Mouse (Mus musculus): Measurements from ENCODE around the gene Zfp13. TPM values are rescaled to one million over a fixed set of nuclear protein-coding genes. Genes with fewer than 3 reads are reported as not detected.

The Zfp13 gene
- polyA plus RNA-seq, 1 experiment from 2014 or later: 30.4 TPM

- Histone ChIP-seq H3K36me3 (replicated peaks) (no peaks in the 10 kb centered on the region), H3K9ac (peak overlapping the region; percentile 43), H3K27me3 (replicated peaks) (peaks cover 7% of the 10 kb centered on the region), H3K4me2 (peak overlapping the region; percentile 52), H3K27ac (peak overlapping the region; percentile 54; the same call in 1 of the 2 replicates), H3K4me1 (peaks cover 7% of the 10 kb centered on the region), H3K4me3 (peak overlapping the region; percentile 62), H3K9me3 (no peaks in the 10 kb centered on the region)
- under 1% methylated on average over 20 of the region's 20 CpGs for WGBS
- peak; percentile 31 for ATAC-seq (replicated peaks)
These were observed 53.0 kb downstream of the Zfp13 start for GRCm38 (mm10) chr17:23546333-23546701.

GRCm38 (mm10) chr17:23545841-23546240 lies 53.4 kb downstream of the Zfp13 start:
- ATAC-seq (replicated peaks): no peak; the same call in 1 of the 2 replicates
- 12% methylated on average over 6 of the region's 6 CpGs for WGBS

GRCm38 (mm10) chr17:23544766-23545165 lies 54.5 kb downstream of the Zfp13 start:
- Histone ChIP-seq H3K36me3 (replicated peaks) (no peaks in the 10 kb centered on the region), H3K4me3 (no peak overlapping the region), H3K27ac (no peak overlapping the region), H3K9me3 (no peaks in the 10 kb centered on the region), H3K27me3 (replicated peaks) (peaks cover 15% of the 10 kb centered on the region), H3K9ac (no peak overlapping the region), H3K4me2 (no peak overlapping the region), H3K4me1 (peaks cover 2% of the 10 kb centered on the region; the same call in 1 of the 2 replicates)
- 94% methylated on average over 1 of the region's 1 CpGs for WGBS
- ATAC-seq (replicated peaks): no peak

More at GRCm38 (mm10) chr17:23545841-23546240, 53.4 kb downstream of the Zfp13 start:
- Histone ChIP-seq H3K4me3 (peak overlapping the region; percentile 62), H3K27me3 (replicated peaks) (peaks cover 11% of the 10 kb centered on the region), H3K4me1 (peaks cover 4% of the 10 kb centered on the region; the same call in 1 of the 2 replicates), H3K36me3 (replicated peaks) (no peaks in the 10 kb centered on the region), H3K9ac (no peak overlapping the region), H3K4me2 (peak overlapping the region; percentile 52), H3K9me3 (no peaks in the 10 kb centered on the region), H3K27ac (no peak overlapping the region)

- no peak overlapping the region for H3K4me3 ChIP-seq
- no peaks in the 10 kb centered on the region; the same call in 1 of the 2 replicates for H3K4me1 ChIP-seq
- 80% methylated on average over 4 of the region's 4 CpGs for WGBS
- H3K27ac ChIP-seq: no peak overlapping the region
- H3K27me3 ChIP-seq (replicated peaks): peaks cover 23% of the 10 kb centered on the region
- H3K9me3 ChIP-seq: no peaks in the 10 kb centered on the region
- H3K9ac ChIP-seq: no peak overlapping the region
- ATAC-seq (replicated peaks): no peak
- H3K36me3 ChIP-seq (replicated peaks): no peaks in the 10 kb centered on the region
- no peak overlapping the region for H3K4me2 ChIP-seq
These were observed 55.3 kb downstream of the Zfp13 start for GRCm38 (mm10) chr17:23543983-23544382.

- H3K4me3 ChIP-seq: no peak overlapping the region
- H3K27me3 ChIP-seq (replicated peaks): peaks cover 27% of the 10 kb centered on the region
- no peak for ATAC-seq (replicated peaks)
- no peaks in the 10 kb centered on the region for H3K36me3 ChIP-seq (replicated peaks)
- no peak overlapping the region for H3K4me2 ChIP-seq
- 63% methylated on average over 5 of the region's 5 CpGs for WGBS
- no peak overlapping the region for H3K9ac ChIP-seq
- H3K27ac ChIP-seq: no peak overlapping the region
- no peaks in the 10 kb centered on the region for H3K9me3 ChIP-seq
- no peaks in the 10 kb centered on the region for H3K4me1 ChIP-seq
These were observed 56.0 kb downstream of the Zfp13 start for GRCm38 (mm10) chr17:23543325-23543724.

- no peak for ATAC-seq (replicated peaks)
- Histone ChIP-seq H3K36me3 (replicated peaks) (no peaks in the 10 kb centered on the region), H3K9ac (no peak overlapping the region), H3K4me3 (no peak overlapping the region), H3K9me3 (no peaks in the 10 kb centered on the region), H3K4me2 (no peak overlapping the region), H3K27ac (no peak overlapping the region), H3K27me3 (replicated peaks) (peaks cover 32% of the 10 kb centered on the region), H3K4me1 (peaks cover 2% of the 10 kb centered on the region; the same call in 1 of the 2 replicates)
- 49% methylated on average over 4 of the region's 4 CpGs for WGBS
These were observed 56.5 kb downstream of the Zfp13 start for GRCm38 (mm10) chr17:23542835-23543234.

GRCm38 (mm10) chr17:23542004-23542720 lies 57.1 kb downstream of the Zfp13 start:
- 12% methylated on average over 12 of the region's 12 CpGs for WGBS
- H3K36me3 ChIP-seq (replicated peaks): no peaks in the 10 kb centered on the region
- peaks cover 39% of the 10 kb centered on the region for H3K27me3 ChIP-seq (replicated peaks)
- H3K9ac ChIP-seq: no peak overlapping the region
- peak overlapping the region; percentile 8; the same call in 1 of the 2 replicates for H3K4me3 ChIP-seq
- no peak for ATAC-seq (replicated peaks)
- peaks cover 4% of the 10 kb centered on the region; the same call in 1 of the 2 replicates for H3K4me1 ChIP-seq
- H3K27ac ChIP-seq: no peak overlapping the region
- no peaks in the 10 kb centered on the region for H3K9me3 ChIP-seq
- H3K4me2 ChIP-seq: peak overlapping the region; percentile 29

GRCm38 (mm10) chr17:23540605-23541475 lies 58.4 kb downstream of the Zfp13 start:
- peaks cover 4% of the 10 kb centered on the region; the same call in 1 of the 2 replicates for H3K4me1 ChIP-seq

GRCm38 (mm10) chr17:23540106-23540505 lies 59.2 kb downstream of the Zfp13 start:
- Histone ChIP-seq H3K36me3 (replicated peaks) (no peaks in the 10 kb centered on the region), H3K4me2 (no peak overlapping the region), H3K4me1 (peaks cover 4% of the 10 kb centered on the region; the same call in 1 of the 2 replicates), H3K4me3 (no peak overlapping the region), H3K9me3 (no peaks in the 10 kb centered on the region), H3K27me3 (replicated peaks) (peaks cover 43% of the 10 kb centered on the region), H3K27ac (no peak overlapping the region), H3K9ac (no peak overlapping the region)
- 40% methylated on average over 3 of the region's 3 CpGs for WGBS
- no peak for ATAC-seq (replicated peaks)

More at GRCm38 (mm10) chr17:23540605-23541475, 58.4 kb downstream of the Zfp13 start:
- H3K9me3 ChIP-seq: no peaks in the 10 kb centered on the region
- H3K9ac ChIP-seq: no peak overlapping the region
- peaks cover 43% of the 10 kb centered on the region for H3K27me3 ChIP-seq (replicated peaks)
- 11% methylated on average over 31 of the region's 31 CpGs for WGBS
- ATAC-seq (replicated peaks): no peak
- H3K27ac ChIP-seq: no peak overlapping the region
- H3K4me3 ChIP-seq: no peak overlapping the region
- no peaks in the 10 kb centered on the region for H3K36me3 ChIP-seq (replicated peaks)
- H3K4me2 ChIP-seq: no peak overlapping the region

- 91% methylated on average over 5 of the region's 5 CpGs for WGBS
- H3K4me2 ChIP-seq: no peak overlapping the region
- H3K4me3 ChIP-seq: no peak overlapping the region
- ATAC-seq (replicated peaks): no peak
- H3K27me3 ChIP-seq (replicated peaks): peaks cover 48% of the 10 kb centered on the region
- no peaks in the 10 kb centered on the region for H3K9me3 ChIP-seq
- no peak overlapping the region for H3K9ac ChIP-seq
- no peak overlapping the region for H3K27ac ChIP-seq
- H3K4me1 ChIP-seq: peaks cover 4% of the 10 kb centered on the region; the same call in 1 of the 2 replicates
- no peaks in the 10 kb centered on the region for H3K36me3 ChIP-seq (replicated peaks)
These were observed 59.7 kb downstream of the Zfp13 start for GRCm38 (mm10) chr17:23539608-23540007.

- Histone ChIP-seq H3K36me3 (replicated peaks) (no peaks in the 10 kb centered on the region), H3K4me1 (peaks cover 4% of the 10 kb centered on the region; the same call in 1 of the 2 replicates), H3K4me3 (peak overlapping the region; percentile 29), H3K27me3 (replicated peaks) (peaks cover 54% of the 10 kb centered on the region), H3K9me3 (no peaks in the 10 kb centered on the region), H3K4me2 (peak overlapping the region; percentile 43), H3K9ac (no peak overlapping the region), H3K27ac (no peak overlapping the region)
- ATAC-seq (replicated peaks): no peak
- WGBS: 9% methylated on average over 21 of the region's 21 CpGs
These were observed 60.8 kb downstream of the Zfp13 start for GRCm38 (mm10) chr17:23538299-23539015.
